Mouse (Mus musculus) erythroblast, embryonic 14.5 days (primary cell): ENCODE results near the gene Brd4.

Source experiments
- GATA1 ChIP-seq: IDR thresholded peaks from 2 replicates; pipeline ENCODE4 v1.6.1; 2012; ENCODE audit warnings: low read length, inconsistent platforms, mixed read lengths
- TAL1 ChIP-seq: IDR thresholded peaks from 3 replicates; pipeline ENCODE4 v1.6.1; 2012; ENCODE audit warnings: low read length, inconsistent platforms, mixed read lengths

GRCm38 (mm10) chr17:32248192-32248591 lies 36.3 kb downstream of the Brd4 start:
- TF ChIP-seq GATA1 = no peak
- no peak for TF ChIP-seq TAL1
